Mouse (Mus musculus): ENCODE data around the gene Btf3l4. TPM values are rescaled to one million over a fixed set of nuclear protein-coding genes. Genes with fewer than 3 reads are reported as not detected.

Gene Btf3l4
- polyA plus RNA-seq, 1 experiment = 51.6 TPM

DNA sequence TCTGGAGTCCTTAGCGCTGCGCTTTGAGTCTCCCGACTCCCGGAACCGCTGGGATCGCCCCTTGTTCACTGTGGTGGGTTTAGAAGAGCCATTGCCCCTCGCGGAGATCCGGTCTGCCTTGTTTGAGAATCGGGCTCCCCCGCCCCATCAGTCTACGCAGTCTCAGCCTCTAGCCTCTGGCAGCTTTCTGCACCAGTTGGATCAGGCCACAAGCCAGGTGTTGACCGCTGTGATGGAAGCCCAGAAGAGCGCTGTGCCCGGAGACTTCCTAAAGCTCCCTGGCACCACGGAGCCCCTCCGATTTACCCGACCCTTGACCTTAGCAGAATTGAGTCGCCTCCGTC is 15.1 kb upstream of the Btf3l4 start, which contains the start of gene A730015C16Rik:
TSS of gene A730015C16Rik (minus strand) at position 115 of the 344 bp plus-strand sequence.
- TF ChIP-seq CTCF (IDR thresholded peaks at IDR 0.05; ENCODE audit: control insufficient read depth, insufficient read depth, insufficient replicate concordance, low read depth, low read length) = no peak
- TF ChIP-seq POLR2A (IDR thresholded peaks at IDR 0.05; ENCODE audit: control insufficient read depth, low read depth, low read length) = no peak
- H3K4me3 ChIP-seq (ENCODE audit: control insufficient read depth, low read depth, low read length) = peak within 1 kb of the TSS; percentile 90
- no peaks in the 10 kb centered on the region for H3K27me3 ChIP-seq (ENCODE audit: control insufficient read depth, insufficient read depth, low read length)
- no peaks in the 10 kb centered on the region for H3K36me3 ChIP-seq (ENCODE audit: control insufficient read depth, insufficient read depth, low read length)
- peak within 1 kb of the TSS; percentile 82 for H3K27ac ChIP-seq (ENCODE audit: control insufficient read depth, insufficient read depth, low read depth, low read length)
- peaks cover 5% of the 10 kb centered on the region for H3K4me1 ChIP-seq (ENCODE audit: control insufficient read depth, insufficient read depth, low read length)

DNA sequence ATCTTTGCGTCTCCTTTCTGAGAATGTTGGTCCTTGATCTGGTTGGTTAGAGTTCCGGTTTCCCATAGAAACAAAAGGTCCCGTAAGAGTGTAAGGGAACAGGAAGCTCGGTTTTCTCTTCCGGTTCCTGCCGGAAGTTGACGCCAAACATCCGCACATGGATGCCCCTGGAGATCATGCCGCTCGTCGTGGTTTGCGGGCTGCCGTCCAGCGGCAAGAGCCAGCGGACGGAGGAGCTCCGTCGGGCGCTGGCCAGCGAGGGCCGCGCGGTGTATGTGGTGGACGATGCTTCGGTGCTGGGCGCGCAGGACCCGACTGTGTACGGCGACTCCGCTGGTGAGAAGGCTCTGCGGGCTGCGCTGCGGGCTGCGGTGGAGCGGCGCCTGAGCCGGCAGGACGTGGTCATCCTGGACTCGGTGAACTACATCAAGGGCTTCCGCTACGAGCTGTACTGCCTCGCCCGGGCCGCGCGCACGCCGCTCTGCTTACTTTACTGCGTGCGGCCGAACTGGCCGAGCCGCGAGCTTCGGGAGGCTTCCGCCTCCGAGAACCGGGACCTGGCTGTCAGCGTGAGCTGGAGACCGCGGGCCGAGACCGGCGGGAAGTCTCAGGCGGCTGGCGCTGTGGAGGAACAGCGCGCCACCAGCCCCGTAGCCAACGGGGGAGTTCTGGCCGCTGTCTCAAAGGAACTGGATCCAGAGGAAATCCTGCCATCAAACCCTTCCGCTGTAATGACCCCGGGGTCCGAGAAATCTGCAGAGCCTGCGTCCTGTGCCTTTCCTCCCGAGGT is 14.5 kb upstream of the Btf3l4 start, which contains the start of gene Kti12:
TSS of gene Kti12 (plus strand) at position 71 of the 790 bp plus-strand sequence.
- H3K4me1 ChIP-seq (ENCODE audit: control insufficient read depth, insufficient read depth, low read length) = peaks cover 5% of the 10 kb centered on the region
- peak within 1 kb of the TSS; percentile 90 for H3K4me3 ChIP-seq (ENCODE audit: control insufficient read depth, low read depth, low read length)
- H3K27ac ChIP-seq (ENCODE audit: control insufficient read depth, insufficient read depth, low read depth, low read length) = peak within 1 kb of the TSS; percentile 82
- no peak for TF ChIP-seq CTCF (IDR thresholded peaks at IDR 0.05; ENCODE audit: control insufficient read depth, insufficient read depth, insufficient replicate concordance, low read depth, low read length)
- TF ChIP-seq POLR2A (IDR thresholded peaks at IDR 0.05; ENCODE audit: control insufficient read depth, low read depth, low read length) = peak; percentile 75
- H3K27me3 ChIP-seq (ENCODE audit: control insufficient read depth, insufficient read depth, low read length) = no peaks in the 10 kb centered on the region
- no peaks in the 10 kb centered on the region for H3K36me3 ChIP-seq (ENCODE audit: control insufficient read depth, insufficient read depth, low read length)

DNA sequence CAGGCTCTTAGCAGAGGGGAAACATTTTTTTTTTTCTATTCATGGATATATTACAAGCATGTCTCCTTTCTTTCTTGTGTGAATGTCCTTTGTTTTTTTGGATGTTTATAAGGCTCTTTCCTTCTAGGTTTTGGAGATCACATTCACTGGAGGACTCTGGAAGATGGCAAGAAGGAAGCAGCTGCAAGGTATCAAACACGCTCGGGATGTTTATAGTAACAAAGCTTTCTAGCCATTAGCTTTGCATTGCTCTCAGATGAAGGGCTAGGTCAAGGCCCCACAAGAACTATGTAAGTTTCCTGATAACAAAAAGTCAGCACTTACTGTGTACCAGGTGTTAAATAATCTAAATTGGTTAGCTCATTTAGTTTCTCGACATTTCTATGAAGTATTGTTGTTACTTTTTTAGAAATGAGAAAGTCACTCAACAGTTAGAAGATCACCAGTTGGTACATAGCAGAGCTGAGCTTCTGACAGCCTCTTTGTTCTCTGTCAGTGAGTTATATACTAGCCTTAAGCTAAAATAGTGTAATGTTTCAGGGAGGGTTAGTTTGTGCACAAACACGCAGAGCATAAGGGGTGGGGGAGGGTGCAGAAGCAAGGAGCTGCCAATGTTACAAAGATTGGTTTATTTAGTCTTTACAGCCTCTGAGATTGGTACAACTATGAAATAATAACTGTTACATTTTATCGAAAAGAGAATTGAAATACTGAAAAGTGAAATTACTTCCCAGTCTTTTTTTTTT is 12.6 kb upstream of the Btf3l4 start:
- H3K4me1 ChIP-seq (ENCODE audit: control insufficient read depth, insufficient read depth, low read length) = peaks cover 5% of the 10 kb centered on the region
- H3K27ac ChIP-seq (ENCODE audit: control insufficient read depth, insufficient read depth, low read depth, low read length) = no peak overlapping the region
- no peak overlapping the region for H3K4me3 ChIP-seq (ENCODE audit: control insufficient read depth, low read depth, low read length)
- TF ChIP-seq POLR2A (IDR thresholded peaks at IDR 0.05; ENCODE audit: control insufficient read depth, low read depth, low read length) (no peak), CTCF (IDR thresholded peaks at IDR 0.05; ENCODE audit: control insufficient read depth, insufficient read depth, insufficient replicate concordance, low read depth, low read length) (no peak)
- H3K27me3 ChIP-seq (ENCODE audit: control insufficient read depth, insufficient read depth, low read length) = no peaks in the 10 kb centered on the region
- H3K36me3 ChIP-seq (ENCODE audit: control insufficient read depth, insufficient read depth, low read length) = no peaks in the 10 kb centered on the region

GRCm38 (mm10) chr4:108843336-108843735 is 9.9 kb upstream of the Btf3l4 start:
- Histone ChIP-seq H3K27ac (ENCODE audit: control insufficient read depth, insufficient read depth, low read depth, low read length) (no peak overlapping the region), H3K4me3 (ENCODE audit: control insufficient read depth, low read depth, low read length) (no peak overlapping the region), H3K27me3 (ENCODE audit: control insufficient read depth, insufficient read depth, low read length) (no peaks in the 10 kb centered on the region), H3K4me1 (ENCODE audit: control insufficient read depth, insufficient read depth, low read length) (peaks cover under 1% of the 10 kb centered on the region), H3K36me3 (ENCODE audit: control insufficient read depth, insufficient read depth, low read length) (no peaks in the 10 kb centered on the region)
- TF ChIP-seq POLR2A (IDR thresholded peaks at IDR 0.05; ENCODE audit: control insufficient read depth, low read depth, low read length) = no peak
- no peak for TF ChIP-seq CTCF (IDR thresholded peaks at IDR 0.05; ENCODE audit: control insufficient read depth, insufficient read depth, insufficient replicate concordance, low read depth, low read length)

GRCm38 (mm10) chr4:108841920-108842578 is 8.6 kb upstream of the Btf3l4 start:
- no peak overlapping the region for H3K27ac ChIP-seq (ENCODE audit: control insufficient read depth, insufficient read depth, low read depth, low read length)
- no peaks in the 10 kb centered on the region for H3K4me1 ChIP-seq (ENCODE audit: control insufficient read depth, insufficient read depth, low read length)
- H3K36me3 ChIP-seq (ENCODE audit: control insufficient read depth, insufficient read depth, low read length) = no peaks in the 10 kb centered on the region
- TF ChIP-seq POLR2A (IDR thresholded peaks at IDR 0.05; ENCODE audit: control insufficient read depth, low read depth, low read length) (no peak), CTCF (IDR thresholded peaks at IDR 0.05; ENCODE audit: control insufficient read depth, insufficient read depth, insufficient replicate concordance, low read depth, low read length) (no peak)
- no peak overlapping the region for H3K4me3 ChIP-seq (ENCODE audit: control insufficient read depth, low read depth, low read length)
- H3K27me3 ChIP-seq (ENCODE audit: control insufficient read depth, insufficient read depth, low read length) = no peaks in the 10 kb centered on the region

DNA sequence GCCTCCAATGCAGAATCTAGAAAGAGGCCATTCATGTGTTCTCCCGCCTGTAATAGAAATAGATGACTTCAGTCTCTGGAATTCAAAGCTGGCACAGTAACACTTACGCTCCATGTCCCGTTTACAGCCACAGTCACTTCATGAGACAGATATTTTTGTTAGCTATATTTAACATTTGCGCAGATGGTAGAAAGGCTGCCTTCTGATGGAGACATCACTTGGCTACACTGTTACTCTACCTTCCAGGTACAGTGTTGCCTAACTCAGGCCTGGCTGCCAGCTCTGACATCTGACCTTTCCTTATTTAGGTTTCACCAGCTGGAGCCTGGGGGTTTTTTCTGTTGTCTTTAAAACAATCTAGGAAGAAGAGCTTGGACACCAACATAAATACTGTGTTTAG is 4.6 kb upstream of the Btf3l4 start:
- TF ChIP-seq POLR2A (IDR thresholded peaks at IDR 0.05; ENCODE audit: control insufficient read depth, low read depth, low read length) = no peak
- TF ChIP-seq CTCF (IDR thresholded peaks at IDR 0.05; ENCODE audit: control insufficient read depth, insufficient read depth, insufficient replicate concordance, low read depth, low read length) = no peak
- no peaks in the 10 kb centered on the region for H3K27me3 ChIP-seq (ENCODE audit: control insufficient read depth, insufficient read depth, low read length)
- no peaks in the 10 kb centered on the region for H3K36me3 ChIP-seq (ENCODE audit: control insufficient read depth, insufficient read depth, low read length)

GRCm38 (mm10) chr4:108835496-108835895 is 2.1 kb upstream of the Btf3l4 start:
- TF ChIP-seq POLR2A (IDR thresholded peaks at IDR 0.05; ENCODE audit: control insufficient read depth, low read depth, low read length) = no peak
- no peak for TF ChIP-seq CTCF (IDR thresholded peaks at IDR 0.05; ENCODE audit: control insufficient read depth, insufficient read depth, insufficient replicate concordance, low read depth, low read length)
- H3K27ac ChIP-seq (ENCODE audit: control insufficient read depth, insufficient read depth, low read depth, low read length) = peak overlapping the region; percentile 27; the same call in 1 of the 2 replicates
- H3K27me3 ChIP-seq (ENCODE audit: control insufficient read depth, insufficient read depth, low read length) = no peaks in the 10 kb centered on the region
- H3K4me3 ChIP-seq (ENCODE audit: control insufficient read depth, low read depth, low read length) = peak overlapping the region; percentile 90
- H3K36me3 ChIP-seq (ENCODE audit: control insufficient read depth, insufficient read depth, low read length) = no peaks in the 10 kb centered on the region
- peaks cover 5% of the 10 kb centered on the region for H3K4me1 ChIP-seq (ENCODE audit: control insufficient read depth, insufficient read depth, low read length)

More for the DNA sequence above, 4.6 kb upstream of the Btf3l4 start:
- Histone ChIP-seq H3K27ac (ENCODE audit: control insufficient read depth, insufficient read depth, low read depth, low read length) (no peak overlapping the region), H3K4me3 (ENCODE audit: control insufficient read depth, low read depth, low read length) (no peak overlapping the region), H3K4me1 (ENCODE audit: control insufficient read depth, insufficient read depth, low read length) (peaks cover 5% of the 10 kb centered on the region)
